Mouse (Mus musculus): ENCODE measurements around the gene Tnfrsf1a.

Tnfrsf1a gene

GRCm38 (mm10) chr6:125380372-125381360 lies 31.5 kb downstream of the Tnfrsf1a start, which contains the start of gene Plekhg6:
Gene Plekhg6, minus strand, starts transcription at chr6:125380793.
- peak in 1 of 2 experiments; percentile 65 for DNase-seq (ENCODE audit: inconsistent age in 2 of 2, low spot score in 1 of 2)

GRCm38 (mm10) chr6:125382024-125382423 lies 32.9 kb downstream of the Tnfrsf1a start:
- peak; percentile 3 to 22 for DNase-seq (ENCODE audit: inconsistent age in 2 of 2, low spot score in 1 of 2)

GRCm38 (mm10) chr6:125385066-125385974 lies 36.2 kb downstream of the Tnfrsf1a start:
- DNase-seq (ENCODE audit: inconsistent age in 2 of 2, low spot score in 1 of 2), result peak in 1 of 2 experiments; percentile 82

- DNase-seq (ENCODE audit: inconsistent age in 2 of 2, low spot score in 1 of 2), result peak in 1 of 2 experiments; percentile 33
These were observed 36.9 kb downstream of the Tnfrsf1a start for GRCm38 (mm10) chr6:125386080-125386479.

GRCm38 (mm10) chr6:125389853-125390252 lies 40.7 kb downstream of the Tnfrsf1a start:
- DNase-seq (ENCODE audit: inconsistent age in 2 of 2, low spot score in 1 of 2), result peak in 1 of 2 experiments; percentile 17

GRCm38 (mm10) chr6:125405461-125406382 lies 56.6 kb downstream of the Tnfrsf1a start:
- DNase-seq (ENCODE audit: inconsistent age in 2 of 2, low spot score in 1 of 2), result peak; percentile 2 to 16

GRCm38 (mm10) chr6:125407224-125407623 lies 58.1 kb downstream of the Tnfrsf1a start:
- peak; percentile 2 to 13 for DNase-seq (ENCODE audit: inconsistent age in 2 of 2, low spot score in 1 of 2)

- peak in 1 of 2 experiments; percentile 16 for DNase-seq (ENCODE audit: inconsistent age in 2 of 2, low spot score in 1 of 2)
These were observed 58.5 kb downstream of the Tnfrsf1a start for GRCm38 (mm10) chr6:125407657-125408056.

GRCm38 (mm10) chr6:125410551-125410950 lies 61.4 kb downstream of the Tnfrsf1a start:
- DNase-seq (ENCODE audit: inconsistent age in 2 of 2, low spot score in 1 of 2), result peak; percentile 6 to 36

GRCm38 (mm10) chr6:125410995-125411547 lies 61.9 kb downstream of the Tnfrsf1a start:
- DNase-seq (ENCODE audit: inconsistent age in 2 of 2, low spot score in 1 of 2), result peak; percentile 6 to 61

- DNase-seq (ENCODE audit: inconsistent age in 2 of 2, low spot score in 1 of 2), result peak in 1 of 2 experiments; percentile 10
These were observed 62.5 kb downstream of the Tnfrsf1a start for GRCm38 (mm10) chr6:125411661-125412060.
